Mouse (Mus musculus) urinary bladder, postnatal 4 days (tissue): ENCODE results near the gene Mgea5.
"Not testable (repeated sequence)": the region's sequence is repeated elsewhere in the genome, so short reads cannot be mapped to it uniquely, and the experiment has no call there.

Experiments used
- DNase-seq, 2 experiments: peaks; one replicate each; pipeline ENCODE4 v3.0.0; 2021 to 2022; ENCODE audit warnings: low spot score in 2 of 2

Gene Mgea5

DNA sequence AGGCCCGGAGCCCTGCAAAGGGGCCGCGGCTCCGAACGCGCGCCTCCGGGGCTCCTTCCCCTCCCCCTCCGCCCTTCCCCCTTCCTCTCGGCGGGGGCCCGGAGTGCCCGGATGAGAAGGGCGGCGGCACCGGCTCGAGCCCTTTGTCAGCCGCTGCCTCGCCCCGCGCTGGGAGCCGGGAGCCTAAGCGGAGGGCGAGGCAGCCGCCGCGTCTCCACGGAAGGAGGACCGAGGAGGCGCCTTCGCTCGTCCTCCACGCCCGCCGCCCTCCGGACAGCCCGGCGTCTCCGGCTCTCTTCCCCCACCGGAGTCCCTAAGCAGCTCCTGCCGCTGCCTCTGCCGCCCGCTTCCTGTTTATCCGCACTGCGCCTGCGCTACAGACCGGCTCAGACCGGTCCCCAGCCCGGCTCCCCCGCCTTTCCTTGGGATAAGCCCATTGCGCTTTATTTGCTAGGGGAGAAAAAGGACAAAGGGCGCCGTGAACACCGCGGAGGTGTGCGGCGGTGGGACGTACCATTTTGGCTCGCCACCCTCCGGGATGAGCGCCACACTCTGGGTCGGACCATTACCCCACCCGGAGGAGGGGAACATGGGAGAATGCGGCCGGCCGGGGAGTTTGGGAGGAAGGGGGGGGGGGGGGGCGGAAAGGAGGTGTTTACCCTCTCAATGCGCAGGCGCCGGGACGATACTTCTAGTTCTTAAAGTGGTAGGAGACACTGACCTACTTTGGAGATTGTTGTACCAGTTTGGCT is at the start of gene Mgea5:
Mgea5 (minus strand) TSS at position 657 of the 752 bp plus-strand sequence.
- DNase-seq, result peak; percentile 97 to 98

GRCm38 (mm10) chr19:45830679-45831078 is 47.0 kb upstream of the Mgea5 start:
- DNase-seq, result no peak

- DNase-seq, result no peak
Observed at GRCm38 (mm10) chr19:45827736-45828135, 44.1 kb upstream of the Mgea5 start.

- DNase-seq, result no peak
Observed at GRCm38 (mm10) chr19:45827125-45827524, 43.5 kb upstream of the Mgea5 start.

- no peak for DNase-seq
Observed at GRCm38 (mm10) chr19:45826146-45826545, 42.5 kb upstream of the Mgea5 start.

- no peak for DNase-seq
Observed at GRCm38 (mm10) chr19:45821832-45822231, 38.2 kb upstream of the Mgea5 start.

DNA sequence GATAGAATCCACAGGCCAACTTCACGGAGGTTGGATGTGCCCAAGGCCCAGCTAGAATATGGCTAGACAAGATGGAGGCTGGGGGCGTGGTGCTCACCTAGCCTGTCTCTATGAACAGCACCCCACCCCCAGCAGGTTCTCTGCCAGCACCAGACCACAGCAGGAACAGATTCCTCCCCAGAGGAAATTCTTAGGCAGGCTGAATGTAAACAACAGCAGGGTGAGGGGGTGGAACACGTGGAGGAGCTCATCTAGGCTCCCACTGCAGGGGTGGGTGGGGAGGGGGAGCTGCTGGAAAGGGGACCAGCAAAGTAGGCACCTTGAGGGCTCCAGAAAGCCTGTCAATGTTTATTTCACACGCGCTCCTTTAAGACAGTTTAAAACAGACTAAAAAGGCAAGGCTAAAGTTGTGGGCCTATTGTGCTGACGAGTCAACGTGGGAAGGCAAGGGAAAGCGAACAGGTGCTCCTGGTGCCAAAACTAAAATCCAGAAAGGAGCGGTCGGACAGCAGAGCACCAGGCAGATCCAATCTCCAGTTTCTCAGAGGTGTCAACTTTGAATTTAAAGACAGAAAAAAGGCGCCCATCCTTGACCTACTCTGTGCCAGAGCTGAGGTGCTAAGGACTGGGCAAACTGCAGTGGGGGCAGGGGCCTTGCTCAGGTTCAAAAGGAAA is 34.3 kb upstream of the Mgea5 start:
- DNase-seq, result no peak

- no peak for DNase-seq
Observed at GRCm38 (mm10) chr19:45816727-45817126, 33.1 kb upstream of the Mgea5 start.

- no peak for DNase-seq
Observed at GRCm38 (mm10) chr19:45815831-45816405, 32.3 kb upstream of the Mgea5 start, which contains the start of gene Kcnip2. Gene Kcnip2 (minus strand): TSS chr19:45816061.

- no peak for DNase-seq
Observed at GRCm38 (mm10) chr19:45815170-45815569, 31.5 kb upstream of the Mgea5 start.

DNA sequence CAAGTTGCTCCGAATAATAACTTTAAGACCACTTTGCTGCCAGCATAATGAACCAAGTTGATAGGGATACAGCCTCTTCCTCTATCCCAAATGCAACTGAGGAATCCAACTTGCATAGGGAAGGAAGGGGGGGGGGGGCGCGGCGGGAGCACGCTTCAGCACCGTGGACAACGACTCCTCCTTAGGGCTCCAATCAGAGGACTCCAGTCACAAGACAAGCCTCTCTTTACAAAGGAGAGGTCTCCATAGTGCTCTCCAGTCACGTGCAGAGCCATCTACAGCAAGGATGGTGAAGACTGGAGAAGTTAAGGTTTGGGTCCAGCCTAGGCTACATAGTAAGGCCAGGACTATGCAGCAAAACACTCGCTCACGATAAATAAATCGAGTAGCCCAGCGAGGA is 30.2 kb upstream of the Mgea5 start:
- DNase-seq, result no peak

- peak; percentile 70 to 85 for DNase-seq
Observed at GRCm38 (mm10) chr19:45813263-45813662, 29.6 kb upstream of the Mgea5 start.

DNA sequence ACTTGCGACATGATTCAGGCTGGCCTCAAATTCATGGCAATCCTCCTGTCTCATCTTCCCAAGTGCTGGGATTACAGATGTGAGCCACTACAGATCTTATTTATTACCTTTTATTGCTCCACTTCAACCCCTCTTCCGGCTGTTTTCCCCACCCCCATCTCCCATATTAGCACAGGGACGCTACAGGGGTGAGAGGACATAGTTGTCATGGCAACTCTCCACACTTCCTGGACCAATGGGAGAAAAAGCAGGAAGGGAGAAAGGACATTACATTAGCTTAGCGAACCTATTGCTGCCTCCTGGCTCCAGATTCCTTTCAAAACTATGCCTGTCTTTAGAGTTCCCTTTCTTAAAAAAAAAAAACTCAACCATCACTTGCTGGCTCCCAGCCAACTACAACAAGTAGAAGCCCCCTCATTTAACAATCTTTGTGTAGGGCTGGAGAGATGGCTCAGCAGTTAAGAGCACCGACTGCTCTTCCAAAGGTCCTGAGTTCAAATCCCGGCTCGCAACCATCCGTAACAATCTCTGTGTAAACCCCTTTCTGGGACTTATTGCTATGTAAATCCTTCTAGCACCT is 29.1 kb upstream of the Mgea5 start:
- DNase-seq, result no peak

DNA sequence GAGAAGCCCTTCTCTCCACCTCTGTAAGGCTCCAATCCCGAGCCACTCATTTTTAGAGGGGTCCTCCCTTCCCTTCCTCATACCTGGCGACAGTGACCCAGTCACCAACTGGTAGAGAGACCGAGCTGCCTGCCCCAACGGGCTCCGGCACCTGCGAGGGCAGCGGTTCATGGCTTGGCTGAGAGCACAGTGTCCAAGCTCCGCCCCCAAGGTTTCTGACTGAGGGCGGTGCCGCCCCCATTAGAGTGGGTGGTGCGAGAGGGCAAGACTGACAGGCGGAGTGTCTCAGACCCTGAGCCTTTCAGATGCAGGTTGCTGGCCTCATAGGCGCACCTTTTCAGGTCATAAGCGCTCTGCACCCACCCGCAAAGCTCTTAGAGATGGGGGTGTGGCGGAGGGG is 28.5 kb upstream of the Mgea5 start:
- DNase-seq, result no peak

GRCm38 (mm10) chr19:45811028-45811674 is 27.5 kb upstream of the Mgea5 start:
- DNase-seq, result no peak

DNA sequence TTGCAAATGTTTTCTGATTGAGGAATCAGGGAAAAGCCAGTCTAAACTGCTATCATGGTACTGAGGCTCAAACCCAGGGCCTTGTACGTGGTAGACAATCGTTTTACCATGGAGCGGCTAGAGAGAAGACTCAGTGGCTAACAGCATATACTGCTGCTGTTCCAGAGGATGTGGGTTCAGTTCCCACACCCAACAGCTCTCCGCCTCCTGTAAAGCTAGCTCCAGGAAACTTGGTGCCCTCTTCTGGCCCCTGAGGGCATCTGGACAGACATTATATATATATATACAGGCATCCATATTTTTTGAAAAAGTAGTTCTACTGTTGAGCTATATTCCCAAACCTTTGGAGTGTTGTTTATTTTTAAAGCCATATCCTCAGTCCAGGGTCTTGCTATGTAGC is 24.1 kb upstream of the Mgea5 start:
- DNase-seq, result no peak

GRCm38 (mm10) chr19:45805817-45806216 is 22.2 kb upstream of the Mgea5 start:
- not testable (repeated sequence) for DNase-seq

GRCm38 (mm10) chr19:45804593-45805368 is 21.1 kb upstream of the Mgea5 start:
- no peak for DNase-seq

GRCm38 (mm10) chr19:45803408-45803807 is 19.8 kb upstream of the Mgea5 start:
- no peak for DNase-seq

GRCm38 (mm10) chr19:45802702-45803101 is 19.1 kb upstream of the Mgea5 start:
- DNase-seq, result no peak

GRCm38 (mm10) chr19:45796879-45797278 is 13.2 kb upstream of the Mgea5 start:
- no peak for DNase-seq
